Mouse (Mus musculus): ENCODE measurements at regions not wholly inside any gene's neighbourhood (a gene's known extent, or its start where the extent isn't known, plus 50 kb on each side); places are given as distances from the start of the nearest gene placed in this dataset.

DNA sequence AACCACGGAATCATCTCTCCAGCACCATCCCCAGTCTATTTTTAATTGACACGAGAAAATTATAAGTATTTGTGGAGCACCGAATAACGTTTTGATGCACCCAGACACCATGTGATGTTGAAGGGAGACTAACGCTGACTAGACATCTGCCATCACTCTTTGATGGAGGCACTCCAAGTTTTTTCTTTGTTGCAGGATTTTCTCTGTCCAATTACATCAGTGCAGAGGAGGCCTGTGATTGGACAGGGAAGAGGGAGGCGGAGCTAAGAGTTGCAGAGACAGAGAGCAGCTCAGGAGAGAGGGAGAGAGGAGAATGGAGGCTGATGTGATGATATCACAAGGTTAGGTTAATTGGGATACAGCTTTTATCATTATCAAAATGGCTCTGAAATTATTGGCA lies 105.6 kb upstream of the Ctnnb1 start:
- no peak for DNase-seq

DNA sequence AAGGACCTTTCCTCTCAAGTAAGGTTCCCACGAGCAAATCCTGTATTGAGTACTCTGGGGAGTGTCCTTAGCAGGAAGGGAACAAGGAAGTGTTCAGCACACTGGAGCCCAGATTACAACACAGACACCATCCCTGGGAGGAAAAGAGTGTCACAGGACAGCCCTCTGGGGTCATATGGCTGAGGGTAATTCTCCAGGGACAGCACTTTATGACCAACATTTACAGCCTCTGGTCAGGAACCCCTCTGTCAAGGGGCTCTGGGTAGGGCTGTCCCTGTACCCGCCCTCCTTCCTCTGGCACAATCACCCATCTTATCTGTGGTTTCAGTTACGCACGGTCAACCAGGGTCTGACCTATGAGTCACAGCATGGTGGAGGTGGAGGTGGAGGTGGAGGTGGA lies 102.8 kb upstream of the Ctnnb1 start:
- DNase-seq = no peak

DNA sequence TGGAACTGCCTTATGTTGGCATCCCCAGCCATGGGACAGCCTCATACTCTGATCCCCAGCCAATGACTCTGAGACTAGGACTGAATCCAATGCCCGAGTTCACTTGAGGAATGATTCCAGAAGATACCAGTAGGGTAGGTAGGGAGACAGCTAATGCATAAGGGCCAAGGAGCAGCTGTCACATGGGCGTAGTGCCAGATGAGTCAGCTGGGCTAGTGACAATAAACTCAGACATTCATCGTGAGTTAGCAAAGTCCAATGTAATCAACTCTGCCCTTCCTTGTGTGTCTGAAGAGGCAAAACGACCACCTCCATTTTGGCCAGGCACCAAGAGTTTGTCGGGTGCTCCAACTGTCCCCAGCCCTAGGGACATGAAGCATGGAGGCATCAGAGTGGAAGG lies 98.5 kb upstream of the Ctnnb1 start:
- peak; percentile 95 for DNase-seq

DNA sequence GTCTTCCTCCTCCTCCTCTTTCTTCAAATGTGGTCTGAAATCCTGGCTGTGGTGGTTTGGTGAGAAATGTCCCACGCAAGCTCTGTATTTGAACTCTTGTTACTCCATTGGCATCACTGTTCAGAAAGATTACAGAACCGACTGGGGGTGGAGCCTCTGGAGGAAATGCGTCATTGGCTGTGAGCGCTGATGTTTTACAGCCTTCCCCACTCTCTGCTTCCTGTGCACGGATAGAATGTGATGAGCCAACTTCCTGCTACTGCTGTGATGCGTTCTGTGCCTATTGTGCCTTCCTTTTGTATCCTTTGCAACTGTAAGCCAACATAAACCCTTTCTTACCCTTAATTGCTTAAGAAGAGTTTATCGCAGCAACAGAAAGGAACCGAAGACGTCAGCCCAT lies 94.8 kb upstream of the Ctnnb1 start:
- DNase-seq = no peak

DNA sequence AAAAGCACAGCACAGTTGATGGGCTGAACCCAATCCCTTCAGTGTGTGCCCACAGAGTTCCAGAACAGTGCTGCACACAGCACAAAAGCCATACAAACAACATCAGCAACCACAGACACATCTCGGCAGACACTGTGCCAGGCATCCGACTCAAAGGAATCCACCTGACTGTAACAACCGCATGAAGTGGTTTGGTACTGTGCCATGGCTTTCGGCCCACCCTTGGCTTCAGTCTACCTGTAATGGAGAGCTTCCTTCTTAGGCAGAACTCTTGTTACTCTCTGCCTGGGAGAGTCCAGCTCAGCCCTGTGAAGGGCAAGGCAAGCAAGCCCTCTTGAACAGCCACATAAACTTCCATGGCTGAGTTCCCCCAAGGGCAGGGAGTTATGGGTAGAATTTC lies 93.4 kb upstream of the Ctnnb1 start:
- DNase-seq = no peak

DNA sequence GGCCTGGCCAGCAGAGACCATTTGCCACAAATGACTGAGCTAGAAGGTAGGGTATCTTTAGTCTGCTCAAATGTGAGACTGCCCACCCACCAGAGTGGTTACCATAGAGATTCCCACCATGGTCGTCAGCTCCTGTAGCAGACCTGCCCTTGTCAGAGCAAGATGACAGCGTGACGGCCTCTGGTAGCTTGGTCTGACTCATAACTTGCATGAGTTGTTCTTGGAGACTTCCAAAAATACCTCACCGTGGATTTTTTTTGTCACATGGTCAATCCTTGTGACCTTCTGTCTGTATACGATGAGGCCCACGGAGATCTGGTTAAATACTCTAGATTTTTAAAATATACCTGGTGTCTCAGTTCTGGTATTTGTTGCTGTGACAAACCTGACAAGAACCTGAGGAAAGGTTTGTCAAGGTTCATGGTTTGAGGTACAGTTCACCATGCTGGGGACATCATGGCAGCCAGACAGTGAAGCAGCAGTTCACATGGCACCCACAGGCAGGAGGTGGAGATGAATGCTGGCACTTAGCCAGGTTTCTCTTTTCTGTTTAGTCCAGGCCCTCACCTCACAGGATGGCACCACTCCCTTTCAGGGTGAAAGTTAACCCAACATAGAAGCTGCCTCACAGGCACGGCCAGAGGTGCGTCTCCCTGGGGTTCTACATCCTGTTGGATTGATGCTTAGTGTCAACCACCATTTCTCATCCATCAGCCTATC lies 91.4 kb upstream of the Ctnnb1 start:
- peak; percentile 39 for DNase-seq

DNA sequence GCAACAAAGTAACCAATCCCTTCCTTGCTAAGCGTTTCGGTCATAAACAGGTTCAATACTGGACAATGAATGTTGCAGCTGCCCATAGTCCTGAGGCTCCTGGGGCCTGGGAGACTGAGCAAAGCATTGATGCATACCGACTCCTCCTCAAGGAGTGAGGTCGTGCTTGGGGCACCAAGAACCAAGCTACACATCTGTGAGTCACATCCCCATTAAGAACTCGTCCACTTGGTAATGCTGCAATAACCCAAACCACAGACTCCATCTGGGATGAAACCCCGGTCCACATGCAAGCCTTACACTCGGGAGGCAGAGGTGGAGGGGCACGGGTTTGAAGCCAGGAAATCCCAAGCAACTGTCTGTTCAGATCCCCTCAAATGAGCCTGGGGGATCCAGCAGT lies 85.3 kb upstream of the Ctnnb1 start:
- DNase-seq = no peak

DNA sequence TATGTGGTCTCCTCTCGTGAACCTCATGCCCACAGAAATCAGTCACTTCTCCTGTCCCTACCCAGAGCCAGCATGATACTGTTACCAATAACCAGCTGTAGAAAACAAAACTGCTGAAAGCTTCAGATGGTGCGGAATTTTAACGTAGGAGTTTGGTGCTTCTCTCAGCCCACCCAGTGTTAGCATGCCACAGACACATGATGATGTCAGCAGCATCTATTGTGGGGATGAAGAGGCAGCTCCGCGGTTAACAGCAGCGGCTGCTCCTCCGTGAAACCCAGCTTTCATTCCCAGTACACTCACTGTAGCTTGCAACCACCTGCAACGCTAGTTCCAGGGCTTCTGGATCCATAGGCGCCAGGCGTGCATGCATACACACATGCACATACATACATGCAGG lies 83.5 kb upstream of the Ctnnb1 start:
- no peak for DNase-seq

DNA sequence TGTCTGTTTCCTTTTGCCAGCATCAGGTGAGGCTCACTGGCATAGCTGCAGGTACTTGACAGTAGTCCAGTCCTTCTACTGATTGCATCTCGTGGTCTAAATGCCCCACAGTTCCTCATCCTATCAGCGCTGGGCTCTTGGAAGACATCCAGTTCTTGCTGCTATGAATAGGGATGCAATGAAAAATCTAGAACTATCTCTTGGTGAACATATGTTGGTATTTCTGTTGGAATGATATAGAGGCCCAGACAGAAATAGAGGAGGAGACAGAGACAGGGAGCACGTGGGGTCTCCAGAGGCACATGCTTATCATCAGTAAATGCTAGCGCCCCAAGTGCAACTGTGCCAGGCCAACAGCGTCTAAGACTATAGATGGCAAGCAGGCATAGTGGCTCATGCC lies 81.4 kb upstream of the Ctnnb1 start:
- peak; percentile 62 for DNase-seq

DNA sequence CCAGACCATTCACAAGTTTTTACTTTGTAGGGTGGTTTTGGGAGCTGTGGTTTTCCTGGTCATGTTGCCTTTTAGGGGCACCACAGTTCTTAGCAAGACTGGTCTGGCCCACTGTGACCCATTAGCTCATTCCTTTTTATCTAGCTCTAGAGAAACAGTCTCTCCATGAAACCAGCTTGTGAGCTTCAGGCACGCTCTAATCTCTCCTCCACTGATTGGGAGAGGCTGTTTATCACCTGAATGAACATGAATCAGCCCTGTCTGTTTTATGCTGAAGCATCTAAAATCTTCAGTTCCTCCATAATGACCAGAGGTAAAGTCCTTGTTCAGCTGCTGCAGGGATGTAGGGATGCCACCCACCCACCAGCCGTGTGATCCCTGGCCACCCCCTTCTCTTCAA lies 80.1 kb upstream of the Ctnnb1 start:
- DNase-seq = no peak

DNA sequence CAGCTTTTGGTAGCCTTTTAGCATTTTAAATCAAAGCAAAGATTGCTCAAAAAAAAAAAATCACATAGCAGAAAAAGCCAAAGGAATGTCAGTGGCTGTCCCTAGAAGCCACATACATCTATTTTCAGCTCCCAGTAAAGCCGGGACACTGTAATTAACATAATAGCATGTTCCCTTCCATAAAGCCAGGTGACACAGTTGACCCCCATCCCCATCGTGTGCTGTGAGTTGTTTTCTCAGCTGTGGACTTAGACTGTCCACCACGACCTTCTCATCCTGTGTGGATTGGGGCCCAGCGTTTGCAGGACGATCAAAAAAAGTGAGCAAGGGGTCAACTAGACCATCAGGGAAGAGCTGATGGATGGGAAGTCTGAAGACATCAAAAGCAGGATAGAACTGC lies 78.9 kb upstream of the Ctnnb1 start:
- no peak for DNase-seq

DNA sequence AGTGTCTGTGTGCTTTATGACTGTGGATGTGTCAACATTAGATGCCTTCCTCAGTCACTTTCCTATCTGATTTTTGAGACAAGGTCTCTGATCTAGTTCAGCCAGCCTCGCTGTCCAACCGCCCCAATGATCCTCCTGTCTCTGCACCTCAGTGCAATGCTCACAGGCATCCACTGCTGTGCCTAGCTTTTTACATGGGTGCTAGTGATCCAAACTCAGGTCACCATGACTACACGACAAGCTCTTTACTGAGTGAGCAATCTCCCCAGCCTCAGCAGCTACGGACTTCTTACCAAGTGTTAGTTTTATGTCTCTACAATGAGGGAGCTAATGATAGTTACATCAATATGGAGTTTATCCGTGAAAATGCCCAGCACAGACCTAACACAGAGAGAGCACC lies 77.1 kb upstream of the Ctnnb1 start:
- DNase-seq = no peak

DNA sequence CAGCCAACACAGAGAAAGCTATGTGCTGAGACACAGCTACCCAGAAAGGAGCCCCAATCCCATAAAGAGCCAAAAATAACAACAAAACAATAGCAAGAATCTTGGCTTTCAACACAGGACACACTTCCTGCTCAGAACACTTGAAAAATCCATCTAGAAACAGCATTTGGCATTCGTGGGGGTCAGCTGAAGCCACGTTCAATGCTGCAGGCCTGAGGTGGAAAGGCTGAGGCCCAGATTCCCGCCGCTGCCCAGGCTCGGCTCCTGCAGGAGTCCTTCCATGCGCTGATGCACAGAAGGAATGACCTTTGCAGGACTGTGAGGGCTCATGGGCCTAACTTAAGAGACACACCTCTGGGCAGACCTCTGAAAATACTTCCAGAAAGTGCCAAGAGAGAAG lies 76.4 kb upstream of the Ctnnb1 start:
- DNase-seq = no peak

DNA sequence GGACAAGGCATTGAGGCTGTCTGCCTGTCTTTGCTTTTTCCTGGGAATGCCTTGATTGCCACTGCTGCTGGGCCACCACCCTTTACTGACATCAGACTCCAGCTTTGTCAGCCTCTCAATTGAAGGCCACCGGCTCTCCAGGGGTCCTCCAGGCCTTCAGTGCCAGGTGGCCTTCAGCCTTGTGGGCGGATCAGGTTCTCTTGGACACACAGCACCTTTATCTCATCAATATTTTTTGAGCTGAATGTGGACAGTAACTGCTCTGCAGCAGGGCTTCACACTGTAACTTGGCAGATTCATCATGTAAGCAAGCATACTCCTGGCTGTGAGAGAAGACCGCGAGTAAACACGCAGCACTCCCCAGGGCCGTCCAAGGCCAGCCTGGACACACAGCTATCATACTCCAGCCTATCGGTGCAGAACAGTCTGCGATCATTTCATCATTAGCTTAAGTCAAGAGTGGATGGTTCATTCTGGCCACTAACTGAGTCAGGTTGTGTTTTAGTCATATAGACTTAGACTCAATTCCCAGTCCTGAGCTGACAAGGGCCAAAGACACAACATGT lies 75.9 kb upstream of the Ctnnb1 start:
- DNase-seq = no peak

DNA sequence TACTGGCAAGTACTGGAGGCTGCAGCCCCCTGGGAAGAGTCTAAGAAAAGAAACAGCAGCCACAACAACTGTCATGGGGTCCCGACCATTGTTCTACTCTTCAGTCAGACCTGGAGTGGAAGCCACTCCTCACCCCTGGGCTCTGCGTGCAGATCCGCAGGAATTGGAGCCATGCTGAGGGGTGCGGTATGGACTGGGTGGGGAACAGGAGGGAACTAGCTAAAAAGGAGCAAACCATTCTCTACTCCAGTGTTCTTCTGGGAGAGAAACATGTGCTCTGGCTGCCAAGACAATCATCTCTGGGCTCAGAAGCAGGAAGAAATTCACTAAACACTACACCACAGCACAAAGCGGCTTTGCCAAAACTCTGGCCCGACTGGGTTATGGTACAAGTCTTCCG lies 74.7 kb upstream of the Ctnnb1 start:
- DNase-seq = no peak

DNA sequence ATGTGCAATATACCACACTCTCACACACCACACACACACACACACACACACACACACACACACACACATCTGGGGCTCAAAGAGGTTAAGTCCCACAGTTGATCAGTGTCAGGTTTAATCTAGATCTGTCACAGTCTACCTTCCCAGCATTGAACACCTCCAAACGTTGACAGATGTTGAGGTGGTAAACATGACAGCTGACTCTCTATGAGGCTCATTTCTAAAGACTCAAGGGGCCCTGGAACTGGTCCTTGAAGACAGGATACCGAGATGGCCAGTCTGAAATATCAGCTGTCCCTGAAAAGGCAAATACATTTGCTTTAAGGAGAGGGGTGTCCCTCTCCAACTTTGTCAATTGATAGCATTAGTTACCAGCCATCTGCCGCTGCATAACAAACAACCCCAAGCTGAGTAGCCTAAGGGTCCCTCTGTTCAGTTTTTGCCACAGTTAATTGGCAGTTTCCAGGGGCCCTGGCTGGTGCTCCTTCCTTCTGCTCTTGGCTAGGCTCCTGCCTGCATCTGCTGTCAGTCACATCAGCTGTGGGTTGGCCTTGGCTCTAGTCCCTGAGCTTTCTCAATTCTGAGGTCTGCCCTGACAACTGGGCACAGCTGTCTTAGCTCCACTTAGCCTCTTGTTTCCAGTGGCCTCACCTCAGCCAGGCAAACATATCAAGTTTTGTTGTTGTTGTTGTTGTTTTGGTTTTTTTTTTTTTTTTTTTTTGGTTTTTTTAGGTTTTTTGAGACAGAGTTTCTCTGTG lies 73.5 kb upstream of the Ctnnb1 start:
- no peak for DNase-seq

DNA sequence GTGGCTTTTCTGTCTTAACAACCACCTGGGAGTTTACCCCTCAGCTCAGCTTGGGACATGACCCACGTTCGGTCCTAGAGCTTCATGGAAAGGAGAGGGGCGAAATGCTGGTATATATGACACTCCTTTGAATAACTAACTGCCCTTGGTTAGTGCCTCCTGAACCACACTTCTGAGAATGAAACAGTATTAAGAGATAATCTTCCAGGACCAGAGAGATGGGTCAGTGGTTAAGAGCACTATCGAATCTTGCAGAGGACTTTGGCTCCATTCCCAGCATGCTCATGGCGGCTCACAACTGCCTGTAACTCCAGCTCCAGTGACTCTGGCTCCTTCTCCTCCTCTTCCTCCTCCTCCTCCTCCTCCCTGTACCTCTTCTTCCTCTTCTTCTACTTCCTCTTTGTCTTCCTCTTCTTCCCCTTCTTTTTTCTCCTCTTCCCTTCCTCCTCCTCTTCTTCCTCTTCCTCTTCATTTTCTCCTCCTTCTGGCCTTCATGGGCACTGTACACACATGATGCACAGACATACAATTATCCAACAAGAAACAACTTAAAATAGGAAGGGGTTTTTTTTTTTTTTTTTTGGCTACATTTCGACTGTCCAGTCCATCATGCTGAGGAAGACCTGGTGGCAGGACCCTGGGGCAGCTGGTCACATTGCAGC lies 71.0 kb upstream of the Ctnnb1 start:
- DNase-seq = no peak

DNA sequence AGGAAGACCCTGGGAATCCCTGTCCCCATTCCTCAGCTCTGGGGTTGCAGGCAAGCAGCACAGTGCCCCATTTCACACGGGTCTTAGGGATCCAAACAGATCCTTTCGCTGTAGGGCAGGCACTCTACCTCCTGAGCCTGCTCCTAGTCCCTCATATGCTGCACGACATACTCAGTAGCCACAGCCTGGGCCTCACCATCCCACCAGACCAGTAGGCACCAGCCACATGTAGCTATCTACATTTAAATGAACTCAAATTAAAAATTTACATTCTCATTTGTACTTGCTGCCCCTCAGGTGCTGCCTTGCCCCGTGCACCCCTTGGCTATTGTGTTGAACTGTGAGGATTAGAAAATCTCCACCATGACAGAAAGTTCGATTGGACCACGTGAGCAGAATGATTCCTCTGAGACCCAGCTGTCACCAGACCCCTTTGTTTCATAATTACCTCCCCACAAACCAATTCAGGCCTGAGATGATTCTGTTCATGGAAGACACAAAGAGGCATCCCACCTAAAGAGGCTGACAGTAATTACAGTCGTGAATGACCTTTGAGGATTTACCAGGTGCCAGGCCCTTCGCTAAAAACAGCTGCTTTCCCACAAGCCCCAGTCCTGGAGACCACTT lies 67.9 kb upstream of the Ctnnb1 start:
- no peak for DNase-seq

DNA sequence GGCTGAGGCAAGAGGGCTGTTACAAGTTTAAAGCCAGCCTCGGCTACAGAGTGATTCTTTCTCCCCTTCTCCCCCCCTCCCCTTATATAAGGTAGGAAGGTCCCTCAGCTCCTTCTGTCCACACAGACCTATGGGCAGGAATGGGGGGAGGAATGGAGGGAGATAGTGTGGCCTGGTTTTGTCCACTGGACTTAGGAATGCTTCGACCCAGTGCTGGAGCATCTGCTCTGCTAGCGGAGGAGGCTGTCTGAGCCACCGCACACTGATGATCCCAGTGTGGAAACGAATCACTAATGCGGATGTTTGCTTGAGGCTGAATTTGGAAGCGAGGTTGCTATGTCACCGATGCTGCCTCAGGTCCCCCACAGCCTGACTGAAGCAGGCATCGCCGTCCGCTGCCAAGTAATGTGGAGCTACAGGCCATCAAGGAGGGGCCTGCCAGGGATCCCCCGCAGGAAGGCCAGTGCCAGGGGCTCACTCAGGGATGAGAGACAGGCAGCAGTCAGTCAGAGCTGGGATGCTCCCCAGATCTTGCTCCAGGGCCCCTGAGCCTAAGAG lies 67.1 kb upstream of the Ctnnb1 start:
- DNase-seq = no peak

DNA sequence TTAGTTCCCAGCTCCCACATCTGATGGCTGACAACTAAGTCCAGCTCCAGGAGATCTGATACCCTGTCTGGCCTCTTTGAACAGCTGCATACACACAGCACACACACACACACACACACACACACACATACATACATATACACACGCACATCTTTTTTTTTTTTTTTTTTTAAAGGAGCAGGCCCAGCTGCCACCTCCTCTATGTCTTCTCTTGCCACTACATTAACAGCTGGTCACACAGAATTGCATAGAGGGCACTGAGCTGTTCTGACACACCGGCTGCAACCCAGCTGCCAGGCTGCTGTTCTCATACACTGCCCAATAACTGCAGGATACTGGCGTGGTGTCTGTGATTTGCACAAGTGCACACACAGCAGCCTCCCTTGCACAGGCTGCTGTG lies 64.6 kb upstream of the Ctnnb1 start:
- DNase-seq = no peak

DNA sequence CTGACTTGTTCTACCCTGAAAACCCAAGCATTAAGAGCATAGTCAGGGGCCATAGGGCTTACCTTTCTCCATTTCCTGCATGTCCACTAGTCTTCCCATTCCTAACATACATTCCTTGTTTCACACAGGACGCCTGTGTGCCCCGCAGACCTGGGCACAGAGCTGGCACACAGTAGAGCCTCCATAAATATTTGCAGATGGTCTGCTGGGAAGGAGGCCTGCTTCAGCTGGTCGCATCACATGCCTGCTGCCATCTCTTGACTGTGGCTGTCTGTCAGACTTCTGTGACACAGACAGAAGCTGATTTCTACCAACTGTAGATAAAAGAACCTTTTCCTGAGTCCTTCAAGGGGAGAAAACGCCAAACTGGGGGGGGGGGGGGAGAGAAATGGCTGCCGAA lies 62.8 kb upstream of the Ctnnb1 start:
- peak; percentile 76 for DNase-seq

DNA sequence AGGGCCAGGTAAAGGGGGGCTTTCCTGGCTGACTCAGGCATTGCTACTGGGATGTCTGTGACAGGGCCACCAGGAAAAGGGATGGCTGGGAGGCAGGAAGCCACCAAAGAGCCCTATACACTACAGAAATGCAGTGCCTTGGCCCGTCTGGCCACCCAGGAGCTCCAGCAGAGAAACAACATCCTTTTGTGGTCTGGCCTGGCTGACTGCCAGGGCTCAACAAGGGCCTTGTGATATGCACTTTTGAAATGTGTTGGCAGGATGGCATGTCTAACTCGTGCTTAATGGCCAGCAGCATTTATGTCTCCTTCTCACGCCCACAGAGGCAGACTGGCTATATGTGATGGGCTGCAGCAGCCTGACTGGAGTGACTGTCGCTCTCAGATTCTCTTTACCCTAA lies 62.3 kb upstream of the Ctnnb1 start:
- peak; percentile 54 for DNase-seq

DNA sequence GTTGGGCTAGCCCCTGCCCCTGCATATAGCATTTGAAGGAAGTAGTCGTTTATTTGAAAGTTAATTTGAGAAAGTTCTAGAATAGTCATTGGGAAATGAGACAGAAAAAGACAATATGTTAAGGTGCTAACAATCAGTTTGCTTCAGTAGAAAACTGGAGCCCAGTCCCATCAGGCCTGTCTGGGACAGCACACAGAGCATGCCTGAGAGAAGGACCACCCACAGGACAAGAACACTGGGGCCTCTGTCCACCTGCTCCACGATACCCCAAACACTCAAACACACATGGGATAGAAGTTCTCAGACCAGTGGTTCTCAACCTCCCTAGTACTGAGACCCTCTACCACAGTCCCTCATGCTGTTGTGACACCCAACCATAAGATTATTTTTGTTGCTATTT lies 61.2 kb upstream of the Ctnnb1 start:
- no peak for DNase-seq
